Mouse (Mus musculus): ENCODE measurements around the gene Nckap5. TPM values are rescaled to one million over a fixed set of nuclear protein-coding genes. Genes with fewer than 3 reads are reported as not detected.

The Nckap5 gene
- polyA plus RNA-seq, 1 experiment from 2014 or later: 10.1 TPM

DNA sequence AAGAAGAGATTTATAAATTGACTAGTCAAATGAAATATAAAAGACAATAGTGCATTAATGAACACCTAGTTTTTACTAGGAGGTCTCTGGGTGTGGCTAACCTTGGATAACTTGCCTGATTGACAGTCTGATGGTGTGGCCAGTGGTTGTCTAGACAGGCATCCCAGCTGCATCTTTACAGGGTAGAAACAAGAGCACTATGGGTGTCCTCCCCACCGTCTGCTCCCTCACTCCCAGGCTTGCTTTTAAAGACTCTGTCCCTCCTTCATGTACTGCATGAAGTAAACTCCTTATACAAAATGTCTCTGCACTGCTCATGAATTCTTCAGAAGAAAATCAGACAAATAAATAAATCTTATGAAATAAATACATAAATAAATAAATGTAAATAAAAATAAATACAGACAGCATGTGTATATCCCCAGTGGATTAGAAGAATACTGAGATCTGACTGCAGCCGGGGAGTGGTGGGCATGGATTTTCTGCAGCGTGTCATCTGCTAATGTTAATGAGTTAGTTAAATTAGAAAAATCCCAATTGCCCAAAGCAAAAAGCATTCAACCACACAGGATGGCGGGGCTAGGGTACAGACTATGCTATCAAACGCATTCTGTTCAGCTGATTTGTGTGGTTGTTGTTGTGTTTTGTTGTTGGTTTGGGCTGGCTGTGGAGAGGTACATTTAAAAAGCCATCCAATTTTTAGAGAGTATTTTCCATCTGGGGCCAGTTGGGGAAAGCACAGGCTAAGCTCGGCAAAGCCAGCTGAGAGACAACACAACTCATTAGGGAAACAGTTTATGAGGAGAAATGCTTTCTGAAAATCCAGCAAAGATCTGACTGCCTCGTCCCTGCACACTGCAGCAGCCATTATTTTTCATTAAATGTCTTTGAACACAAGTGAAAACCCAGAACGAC is 130.3 kb downstream of the Nckap5 start:
- no peaks in the 10 kb centered on the region for H3K36me3 ChIP-seq (ENCODE audit: control insufficient read depth, insufficient read depth, low read length)
- H3K9me3 ChIP-seq (ENCODE audit: control insufficient read depth, low read length): no peaks in the 10 kb centered on the region
- H3K27ac ChIP-seq (ENCODE audit: low read depth): no peak overlapping the region
- no peak overlapping the region for H3K4me2 ChIP-seq (ENCODE audit: low read length)
- 67% methylated on average over 8 of the region's 8 CpGs for WGBS
- no peaks in the 10 kb centered on the region for H3K4me1 ChIP-seq (replicated peaks; ENCODE audit: control insufficient read depth, insufficient read depth, low read length)
- DNase-seq (ENCODE audit: low spot score): no peak
- no peak overlapping the region for H3K9ac ChIP-seq (ENCODE audit: low read length)
- no peaks in the 10 kb centered on the region for H3K27me3 ChIP-seq (replicated peaks; ENCODE audit: control insufficient read depth, insufficient read depth, low read length)
- no peak overlapping the region for H3K4me3 ChIP-seq (ENCODE audit: low read depth, low read length)
- no peak for ATAC-seq (replicated peaks; ENCODE audit: low FRiP score, low TSS enrichment, low read depth)

DNA sequence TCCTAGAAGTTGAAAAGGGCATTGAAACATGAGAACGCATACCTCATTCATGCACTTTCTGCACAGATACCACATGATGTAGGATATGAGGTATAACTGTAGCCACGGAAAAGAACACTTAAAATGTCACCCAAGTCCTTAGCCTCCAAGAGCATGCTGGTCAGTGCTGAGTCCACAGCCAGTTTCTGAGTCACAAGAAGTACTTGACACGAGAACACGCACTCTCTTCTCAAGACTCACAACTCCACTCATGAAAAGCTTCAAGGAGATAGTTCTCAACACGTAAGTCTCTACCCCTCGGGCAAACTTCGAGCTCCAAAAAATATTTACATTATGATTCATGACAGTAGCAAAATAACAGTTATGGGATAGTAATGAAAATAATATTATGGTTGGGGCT is 137.0 kb downstream of the Nckap5 start:
- Histone ChIP-seq H3K4me1 (replicated peaks; ENCODE audit: control insufficient read depth, insufficient read depth, low read length) (no peaks in the 10 kb centered on the region), H3K9ac (ENCODE audit: low read length) (no peak overlapping the region), H3K27me3 (replicated peaks; ENCODE audit: control insufficient read depth, insufficient read depth, low read length) (no peaks in the 10 kb centered on the region), H3K9me3 (ENCODE audit: control insufficient read depth, low read length) (no peaks in the 10 kb centered on the region), H3K4me2 (ENCODE audit: low read length) (no peak overlapping the region), H3K27ac (ENCODE audit: low read depth) (no peak overlapping the region), H3K36me3 (ENCODE audit: control insufficient read depth, insufficient read depth, low read length) (no peaks in the 10 kb centered on the region), H3K4me3 (ENCODE audit: low read depth, low read length) (no peak overlapping the region)
- no peak for ATAC-seq (replicated peaks; ENCODE audit: low FRiP score, low TSS enrichment, low read depth)
- DNase-seq (ENCODE audit: low spot score): no peak
- 81% methylated on average over 7 of the region's 7 CpGs for WGBS

DNA sequence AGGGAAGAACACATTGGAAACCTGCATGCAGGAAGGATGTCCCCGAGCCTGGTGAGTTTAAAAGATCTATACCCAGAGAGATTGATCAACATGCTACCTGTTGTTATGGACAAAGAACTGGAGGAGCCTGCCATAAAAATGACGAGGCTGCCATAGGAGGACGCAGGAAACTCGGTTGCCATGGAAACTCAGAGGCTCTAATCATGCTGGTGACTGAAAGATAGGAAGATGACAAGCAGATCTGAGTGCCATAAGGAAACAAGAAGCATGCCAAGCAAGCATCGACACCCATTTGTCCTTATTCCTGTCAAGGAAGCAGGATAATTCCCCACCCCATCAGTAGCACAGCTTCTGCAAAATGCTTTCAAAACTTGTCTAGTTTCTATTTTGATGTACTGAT is 142.0 kb downstream of the Nckap5 start:
- ATAC-seq (replicated peaks; ENCODE audit: low FRiP score, low TSS enrichment, low read depth): no peak
- DNase-seq (ENCODE audit: low spot score): no peak
- Histone ChIP-seq H3K27ac (ENCODE audit: low read depth) (no peak overlapping the region), H3K4me1 (replicated peaks; ENCODE audit: control insufficient read depth, insufficient read depth, low read length) (peaks cover 8% of the 10 kb centered on the region), H3K4me2 (ENCODE audit: low read length) (no peak overlapping the region), H3K9ac (ENCODE audit: low read length) (no peak overlapping the region), H3K36me3 (ENCODE audit: control insufficient read depth, insufficient read depth, low read length) (no peaks in the 10 kb centered on the region), H3K9me3 (ENCODE audit: control insufficient read depth, low read length) (no peaks in the 10 kb centered on the region), H3K4me3 (ENCODE audit: low read depth, low read length) (no peak overlapping the region), H3K27me3 (replicated peaks; ENCODE audit: control insufficient read depth, insufficient read depth, low read length) (no peaks in the 10 kb centered on the region)
- 55% methylated on average over 5 of the region's 5 CpGs for WGBS

DNA sequence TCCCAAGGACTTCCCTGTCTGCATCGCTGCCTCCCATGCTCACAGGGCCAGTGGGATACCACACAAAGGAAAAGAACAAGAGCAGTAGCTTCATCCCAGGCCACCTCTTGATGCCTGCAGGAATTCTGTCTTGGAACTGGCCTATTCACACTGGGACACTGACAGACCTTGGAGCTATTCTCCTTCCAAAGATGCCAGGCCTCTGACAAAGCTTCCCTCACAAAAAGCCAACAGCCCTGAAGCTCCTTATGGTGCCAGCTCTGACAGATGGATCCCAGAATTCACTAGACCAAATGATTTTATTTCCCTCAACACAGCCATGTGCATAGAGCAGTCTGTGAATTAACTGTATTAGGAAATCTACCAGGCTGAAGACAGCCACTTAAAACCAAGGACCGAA is 143.9 kb downstream of the Nckap5 start:
- Histone ChIP-seq H3K27ac (ENCODE audit: low read depth) (no peak overlapping the region), H3K27me3 (replicated peaks; ENCODE audit: control insufficient read depth, insufficient read depth, low read length) (no peaks in the 10 kb centered on the region), H3K4me2 (ENCODE audit: low read length) (no peak overlapping the region), H3K36me3 (ENCODE audit: control insufficient read depth, insufficient read depth, low read length) (no peaks in the 10 kb centered on the region), H3K9ac (ENCODE audit: low read length) (no peak overlapping the region), H3K4me3 (ENCODE audit: low read depth, low read length) (no peak overlapping the region), H3K9me3 (ENCODE audit: control insufficient read depth, low read length) (no peaks in the 10 kb centered on the region), H3K4me1 (replicated peaks; ENCODE audit: control insufficient read depth, insufficient read depth, low read length) (peaks cover 13% of the 10 kb centered on the region)
- ATAC-seq (replicated peaks; ENCODE audit: low FRiP score, low TSS enrichment, low read depth): no peak
- no peak for DNase-seq (ENCODE audit: low spot score)
- 93% methylated on average over 2 of the region's 2 CpGs for WGBS

DNA sequence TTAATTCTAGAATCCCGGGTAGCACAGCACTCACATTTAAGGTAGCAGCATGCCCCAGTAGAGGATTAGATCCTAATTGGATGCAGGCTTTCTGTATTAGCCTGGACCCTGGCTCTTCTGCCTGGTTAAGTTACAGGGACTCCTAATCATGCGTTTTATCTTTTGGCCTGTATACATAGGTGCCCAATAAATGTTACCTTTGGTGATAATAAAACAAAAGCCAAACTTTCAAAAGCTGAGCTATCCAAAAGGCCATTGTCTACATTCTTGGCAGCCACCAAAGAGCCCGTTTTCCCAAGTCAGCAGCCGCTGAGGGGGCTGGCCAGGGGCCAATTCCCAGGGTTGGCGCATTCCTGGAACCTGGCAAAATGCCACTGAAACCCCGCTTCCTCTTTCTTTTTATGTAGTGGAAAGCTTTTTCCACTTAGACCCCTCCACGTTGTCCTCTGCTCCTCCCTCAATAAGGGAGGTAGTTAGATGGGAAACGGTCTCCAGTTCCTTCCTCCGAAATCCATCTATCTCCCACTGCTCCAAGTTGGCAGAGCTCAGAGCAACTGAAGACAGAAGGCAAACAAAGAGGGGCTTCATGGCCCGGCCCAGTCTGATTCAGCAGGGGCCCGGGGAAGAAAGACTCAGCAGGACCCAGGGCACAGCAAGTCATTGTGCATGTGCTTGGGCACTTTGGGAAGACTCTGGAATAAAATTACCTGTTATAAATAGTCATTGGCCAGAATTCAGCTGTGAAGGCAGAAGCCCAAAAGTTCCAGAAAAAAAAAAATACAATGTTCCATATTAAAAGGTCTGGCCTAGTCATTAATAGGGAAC is 146.8 kb downstream of the Nckap5 start:
- Histone ChIP-seq H3K27ac (ENCODE audit: low read depth) (no peak overlapping the region), H3K9ac (ENCODE audit: low read length) (no peak overlapping the region), H3K4me1 (replicated peaks; ENCODE audit: control insufficient read depth, insufficient read depth, low read length) (peaks cover 17% of the 10 kb centered on the region), H3K36me3 (ENCODE audit: control insufficient read depth, insufficient read depth, low read length) (no peaks in the 10 kb centered on the region), H3K27me3 (replicated peaks; ENCODE audit: control insufficient read depth, insufficient read depth, low read length) (no peaks in the 10 kb centered on the region), H3K4me2 (ENCODE audit: low read length) (no peak overlapping the region), H3K9me3 (ENCODE audit: control insufficient read depth, low read length) (no peaks in the 10 kb centered on the region), H3K4me3 (ENCODE audit: low read depth, low read length) (no peak overlapping the region)
- 28% methylated on average over 11 of the region's 11 CpGs for WGBS
- ATAC-seq (replicated peaks; ENCODE audit: low FRiP score, low TSS enrichment, low read depth) (no peak), DNase-seq (ENCODE audit: low spot score) (peak; percentile 75)

DNA sequence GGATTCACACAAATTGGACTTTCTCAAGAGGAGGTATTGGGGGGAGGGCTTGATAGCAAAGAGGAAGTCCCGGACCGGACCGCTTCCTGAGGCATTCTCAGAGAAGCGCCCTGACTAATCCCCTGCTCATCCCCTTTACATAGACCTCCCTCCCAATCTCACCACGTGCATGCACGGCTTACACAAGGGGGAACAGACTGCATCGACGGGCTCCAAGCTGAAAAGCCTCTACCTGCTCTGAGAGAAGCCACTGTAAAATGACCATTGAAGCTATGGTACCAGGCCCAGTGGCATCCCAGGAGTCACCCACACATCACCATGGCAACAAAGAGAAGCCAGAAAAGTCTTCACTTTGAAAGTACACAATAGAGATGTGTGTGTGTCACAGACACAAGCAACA is 148.8 kb downstream of the Nckap5 start:
- H3K4me2 ChIP-seq (ENCODE audit: low read length): peak overlapping the region; percentile 11; the same call in 1 of the 2 replicates
- H3K27me3 ChIP-seq (replicated peaks; ENCODE audit: control insufficient read depth, insufficient read depth, low read length): no peaks in the 10 kb centered on the region
- no peak for DNase-seq (ENCODE audit: low spot score)
- H3K36me3 ChIP-seq (ENCODE audit: control insufficient read depth, insufficient read depth, low read length): no peaks in the 10 kb centered on the region
- no peaks in the 10 kb centered on the region for H3K9me3 ChIP-seq (ENCODE audit: control insufficient read depth, low read length)
- H3K4me1 ChIP-seq (replicated peaks; ENCODE audit: control insufficient read depth, insufficient read depth, low read length): peaks cover 17% of the 10 kb centered on the region
- peak overlapping the region; percentile 69; the same call in 1 of the 2 replicates for H3K27ac ChIP-seq (ENCODE audit: low read depth)
- ATAC-seq (replicated peaks; ENCODE audit: low FRiP score, low TSS enrichment, low read depth): peak; percentile 61; the same call in 1 of the 2 replicates
- no peak overlapping the region for H3K9ac ChIP-seq (ENCODE audit: low read length)
- no peak overlapping the region for H3K4me3 ChIP-seq (ENCODE audit: low read depth, low read length)
- 19% methylated on average over 8 of the region's 8 CpGs for WGBS

DNA sequence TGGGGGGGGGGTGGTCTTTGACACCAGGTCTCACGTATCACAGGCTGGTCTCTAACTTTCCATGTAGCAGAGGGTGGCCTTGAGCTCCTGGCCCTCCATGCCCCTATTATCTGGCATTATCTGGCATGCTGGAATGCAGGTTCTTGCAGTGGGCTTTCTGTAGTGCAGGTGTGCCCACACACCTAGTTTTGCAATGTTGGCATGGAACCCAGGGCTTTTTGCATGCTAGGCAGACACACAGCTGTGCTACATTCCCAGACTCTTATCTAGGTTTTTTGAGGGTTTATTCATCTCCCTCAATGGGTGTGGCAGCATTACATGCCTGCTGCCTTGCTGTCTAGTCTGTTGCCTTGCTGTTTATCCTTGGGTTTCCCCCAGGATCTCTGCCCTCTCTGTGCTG is 151.3 kb downstream of the Nckap5 start:
- H3K27ac ChIP-seq (ENCODE audit: low read depth): no peak overlapping the region
- no peaks in the 10 kb centered on the region for H3K36me3 ChIP-seq (ENCODE audit: control insufficient read depth, insufficient read depth, low read length)
- H3K9ac ChIP-seq (ENCODE audit: low read length): no peak overlapping the region
- no peak for ATAC-seq (replicated peaks; ENCODE audit: low FRiP score, low TSS enrichment, low read depth)
- DNase-seq (ENCODE audit: low spot score): no peak
- WGBS: 91% methylated on average over 1 of the region's 1 CpGs
- no peaks in the 10 kb centered on the region for H3K27me3 ChIP-seq (replicated peaks; ENCODE audit: control insufficient read depth, insufficient read depth, low read length)
- H3K4me2 ChIP-seq (ENCODE audit: low read length): no peak overlapping the region
- peaks cover 26% of the 10 kb centered on the region for H3K4me1 ChIP-seq (replicated peaks; ENCODE audit: control insufficient read depth, insufficient read depth, low read length)
- no peak overlapping the region for H3K4me3 ChIP-seq (ENCODE audit: low read depth, low read length)
- H3K9me3 ChIP-seq (ENCODE audit: control insufficient read depth, low read length): no peaks in the 10 kb centered on the region

DNA sequence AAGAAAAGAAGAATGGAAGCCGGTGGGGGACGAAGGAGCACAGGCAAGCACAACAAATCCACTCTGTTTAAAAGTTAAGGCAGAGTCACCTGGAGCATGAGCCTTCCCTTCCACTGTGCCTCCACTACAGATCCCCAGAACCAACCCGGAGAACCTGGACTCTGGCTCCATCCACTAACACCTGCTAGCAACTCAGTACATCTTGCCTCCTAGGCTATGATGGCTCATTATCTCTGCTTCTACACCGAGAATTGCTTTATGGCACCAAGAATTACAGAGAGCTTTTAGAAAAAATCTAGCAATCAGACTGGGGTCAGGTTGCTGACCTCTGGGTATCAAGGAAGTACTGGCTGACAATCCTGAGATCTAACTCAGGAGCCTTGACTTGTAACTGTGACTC is 153.3 kb downstream of the Nckap5 start:
- ATAC-seq (replicated peaks; ENCODE audit: low FRiP score, low TSS enrichment, low read depth): no peak; the same call in 1 of the 2 replicates
- Histone ChIP-seq H3K4me2 (ENCODE audit: low read length) (no peak overlapping the region), H3K27ac (ENCODE audit: low read depth) (peak overlapping the region; percentile 54; the same call in 1 of the 2 replicates), H3K9me3 (ENCODE audit: control insufficient read depth, low read length) (no peaks in the 10 kb centered on the region), H3K9ac (ENCODE audit: low read length) (no peak overlapping the region), H3K27me3 (replicated peaks; ENCODE audit: control insufficient read depth, insufficient read depth, low read length) (no peaks in the 10 kb centered on the region), H3K36me3 (ENCODE audit: control insufficient read depth, insufficient read depth, low read length) (no peaks in the 10 kb centered on the region), H3K4me3 (ENCODE audit: low read depth, low read length) (no peak overlapping the region), H3K4me1 (replicated peaks; ENCODE audit: control insufficient read depth, insufficient read depth, low read length) (peaks cover 16% of the 10 kb centered on the region; the same call in 1 of the 2 replicates)
- WGBS: 17% methylated on average over 4 of the region's 4 CpGs
- DNase-seq (ENCODE audit: low spot score): no peak
